Mouse (Mus musculus) cerebellum, adult (tissue): Measurements from ENCODE around the gene Stx6.

Experiments used
- ATAC-seq: cut with Nextera tagmentation; 2 replicates; pipeline ENCODE4 v1.9.2; 2017; ENCODE audit warnings: mild to moderate bottlenecking, moderate library complexity, mixed read lengths; ENCODE audit not compliant: insufficient number of reproducible peaks, low FRiP score, low TSS enrichment

The Stx6 gene

DNA sequence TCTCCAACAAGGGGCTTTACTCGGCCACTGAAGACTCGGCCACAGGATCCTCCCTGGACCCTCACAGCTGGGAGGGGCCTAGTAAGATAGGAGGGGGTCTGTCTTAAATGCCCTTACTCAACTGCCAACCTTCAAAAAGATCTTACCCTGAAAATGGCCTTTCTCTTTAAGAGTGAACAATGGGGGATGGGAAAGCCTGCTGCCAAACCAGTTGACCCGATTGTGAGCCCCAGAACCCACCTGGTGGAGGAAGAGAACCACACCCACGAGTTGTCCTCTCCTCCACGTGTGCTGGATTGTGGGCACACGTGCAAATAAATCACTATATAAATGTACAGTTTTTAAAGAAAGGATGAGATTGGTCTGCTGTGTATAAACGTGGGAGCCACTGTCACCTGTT is 46.8 kb downstream of the Stx6 start:
- ATAC-seq: no peak

DNA sequence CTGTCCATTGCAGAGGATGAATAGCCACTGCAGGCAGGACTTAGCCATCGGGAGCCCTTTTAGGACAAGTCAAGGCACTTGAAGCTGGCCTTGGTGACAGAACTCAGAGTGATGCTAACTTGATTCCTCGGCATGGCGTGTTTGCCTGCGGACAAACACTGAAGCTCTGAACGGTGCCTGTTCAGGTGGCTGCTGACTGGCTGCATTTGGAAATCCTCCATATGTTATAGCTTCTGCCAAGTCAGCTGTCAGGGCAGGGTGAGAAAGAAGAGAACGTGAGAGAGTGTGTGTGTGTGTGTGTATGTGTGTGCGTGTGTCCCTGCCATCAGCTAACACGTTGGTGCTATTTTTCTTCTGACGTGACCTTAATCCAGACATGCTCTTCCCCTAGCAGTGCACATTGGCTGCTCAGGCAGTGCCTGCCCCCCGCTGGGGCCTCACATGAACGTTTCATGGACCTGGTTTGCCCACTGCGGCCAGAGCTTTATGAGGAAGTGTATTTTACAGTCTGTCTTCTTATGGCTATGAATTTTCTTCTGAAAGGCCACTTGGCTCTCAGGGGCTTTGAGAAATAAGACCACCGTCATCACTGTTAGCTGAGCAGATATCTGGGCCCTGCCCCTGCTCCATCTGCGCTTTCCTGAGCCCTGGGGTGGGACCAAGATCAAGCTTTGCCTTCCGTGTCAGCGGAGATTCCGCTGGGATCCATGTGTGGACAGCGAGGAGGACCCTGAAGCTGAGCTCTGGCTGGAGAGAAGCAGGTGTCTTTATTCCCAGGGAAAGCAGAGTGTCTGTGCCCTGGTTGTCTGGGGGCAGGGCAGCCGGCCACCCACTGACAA is 47.5 kb downstream of the Stx6 start:
- no peak for ATAC-seq

DNA sequence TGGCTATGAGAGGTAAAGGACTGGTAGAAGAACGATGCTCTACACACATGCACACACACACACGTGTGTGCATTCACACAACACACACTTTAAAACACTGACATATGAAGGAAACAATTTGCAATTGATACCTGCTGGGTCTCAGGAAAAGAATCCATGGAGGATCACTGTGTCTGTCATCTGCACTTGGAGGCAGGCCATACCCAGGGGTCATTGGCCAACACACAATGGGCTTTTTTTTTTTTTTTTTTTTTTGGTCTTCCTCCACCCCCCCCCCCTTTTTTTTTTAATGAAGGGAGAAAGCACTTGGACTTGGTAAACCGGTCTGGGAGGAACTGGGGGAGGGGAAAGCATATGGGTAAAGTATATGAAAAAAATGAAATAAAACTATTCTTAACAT is 49.3 kb downstream of the Stx6 start:
- ATAC-seq: no peak

DNA sequence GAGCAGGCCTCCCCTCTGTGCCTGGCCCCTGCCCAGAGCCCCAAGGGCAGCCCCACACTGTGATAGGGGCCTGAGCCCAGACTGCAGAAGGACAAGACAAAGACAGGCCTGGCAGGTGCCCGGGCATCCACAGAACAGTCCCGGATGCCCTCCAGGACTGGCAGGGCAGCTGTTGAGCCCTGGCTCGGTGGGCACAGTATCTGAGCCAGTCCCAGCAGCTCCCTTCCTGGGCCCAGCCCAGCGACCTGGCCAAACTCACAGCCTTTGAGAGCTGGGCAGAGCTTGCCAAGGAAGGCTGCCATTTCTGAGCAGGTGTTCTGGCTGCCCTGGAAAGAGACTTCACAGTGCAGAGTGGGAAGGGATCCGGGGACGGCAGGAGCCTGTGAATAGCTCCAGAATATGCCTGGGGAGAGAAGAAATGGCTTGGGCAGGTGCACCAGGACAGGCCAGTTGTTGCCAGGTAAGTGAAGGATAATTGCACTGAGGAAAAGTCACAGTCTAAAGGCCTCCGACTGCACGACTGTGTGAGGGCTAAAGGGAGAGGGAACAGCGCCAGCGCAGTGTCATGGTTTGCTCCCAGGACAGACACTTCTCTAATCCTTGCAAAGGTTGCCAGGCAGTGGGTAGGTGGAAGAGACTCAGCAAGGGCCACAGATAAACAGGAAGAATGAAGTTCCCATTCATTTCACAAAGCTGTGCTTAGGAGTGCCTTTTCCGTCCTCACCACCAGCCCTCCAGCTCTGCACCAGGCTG is 51.7 kb downstream of the Stx6 start:
- ATAC-seq: peak; percentile 54

DNA sequence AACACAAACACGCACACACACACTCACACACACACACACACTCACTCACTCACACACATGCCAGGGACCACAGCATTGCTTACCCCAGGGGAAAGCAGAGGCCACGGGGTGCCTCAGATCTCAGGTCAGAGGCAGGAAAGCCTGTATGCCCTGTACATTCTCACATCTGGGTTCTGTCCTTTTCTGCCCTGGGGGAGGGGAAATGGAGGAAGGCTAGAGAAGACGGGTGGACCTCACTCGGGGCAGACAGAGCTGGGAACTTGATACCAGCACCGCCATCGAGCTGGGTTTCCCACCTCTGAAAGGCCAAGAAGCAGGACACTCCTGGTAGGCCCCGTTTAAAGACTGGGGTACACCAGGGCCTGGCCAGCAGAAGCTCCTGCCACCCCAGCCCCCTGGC is 52.5 kb downstream of the Stx6 start:
- no peak for ATAC-seq

DNA sequence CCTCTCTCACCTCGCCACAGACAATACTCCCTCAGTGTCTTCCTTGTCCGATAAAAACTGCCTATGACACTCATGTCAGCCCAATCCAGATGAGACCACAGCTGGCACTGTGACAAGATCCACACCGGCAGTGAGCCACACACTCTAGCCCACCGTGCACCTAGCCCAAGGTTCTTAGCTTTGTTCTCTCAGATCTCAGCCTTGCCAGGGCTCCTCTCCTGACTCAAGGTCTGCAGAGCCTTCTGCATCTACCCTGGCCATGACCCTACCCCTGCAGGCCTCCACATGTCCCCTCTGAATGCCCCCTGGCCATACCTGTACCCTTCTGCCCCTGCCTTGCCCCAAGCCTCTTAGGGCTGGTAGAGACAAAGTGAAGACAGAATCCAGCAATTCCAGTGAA is 53.6 kb downstream of the Stx6 start:
- no peak for ATAC-seq

DNA sequence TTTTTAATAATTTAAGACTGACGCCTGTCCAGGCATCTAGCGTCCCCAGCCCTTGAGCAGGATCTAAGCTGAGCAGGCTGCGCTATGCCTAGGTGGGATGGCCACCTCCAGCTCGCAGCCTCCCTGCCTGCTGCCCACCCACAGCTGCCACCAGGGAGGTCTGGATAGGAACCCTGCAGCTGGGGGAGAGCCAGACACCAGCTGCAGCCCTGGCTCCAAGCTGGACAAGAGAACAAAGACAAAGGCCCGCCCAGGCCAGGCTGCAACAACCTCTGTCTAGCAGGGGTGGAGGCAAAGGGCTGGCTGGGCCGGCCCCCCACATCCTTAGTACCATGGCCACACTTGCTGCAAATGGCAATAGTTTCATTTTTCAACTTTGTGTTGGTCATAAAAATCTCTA is 54.0 kb downstream of the Stx6 start:
- ATAC-seq: no peak

DNA sequence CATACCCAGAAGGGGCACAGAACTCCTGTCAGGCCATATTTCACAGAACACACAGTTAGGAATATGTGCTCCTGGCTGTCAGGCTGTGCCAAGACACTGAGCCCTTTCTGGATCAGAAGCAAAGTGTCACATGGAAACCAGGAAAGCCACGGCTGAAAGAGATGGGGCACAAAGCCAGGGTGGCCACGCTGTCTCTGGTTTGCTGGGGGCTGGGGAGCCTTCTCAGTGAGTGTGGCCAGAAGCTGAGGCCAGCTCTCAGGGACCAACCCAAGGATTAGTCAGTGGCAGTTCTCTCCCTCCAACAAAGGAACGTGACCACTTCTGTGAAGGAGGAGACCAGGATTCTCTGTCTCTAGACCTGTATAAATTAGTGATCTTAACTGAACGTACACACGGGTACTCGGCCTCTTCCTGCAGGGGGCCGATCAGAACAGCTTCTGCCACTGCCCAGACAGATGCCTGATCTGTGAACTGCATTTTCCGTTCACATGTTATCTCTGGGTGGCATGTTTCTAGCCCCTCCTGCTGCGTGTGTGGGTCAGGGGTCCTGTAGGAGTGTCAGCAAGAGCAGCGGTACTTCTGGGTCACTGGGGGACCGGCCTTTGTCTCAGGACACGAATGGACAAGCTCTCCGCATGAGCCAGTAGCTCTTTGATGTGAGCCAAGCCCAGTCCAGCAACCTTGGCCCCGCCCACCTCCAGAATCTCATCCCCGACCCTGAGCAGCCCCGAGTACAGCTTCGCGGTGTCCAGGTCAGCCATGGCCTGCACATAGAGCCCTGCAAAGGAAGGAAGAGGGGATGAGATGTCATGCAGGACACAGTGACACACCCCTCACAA is 54.6 kb downstream of the Stx6 start:
- ATAC-seq: no peak

DNA sequence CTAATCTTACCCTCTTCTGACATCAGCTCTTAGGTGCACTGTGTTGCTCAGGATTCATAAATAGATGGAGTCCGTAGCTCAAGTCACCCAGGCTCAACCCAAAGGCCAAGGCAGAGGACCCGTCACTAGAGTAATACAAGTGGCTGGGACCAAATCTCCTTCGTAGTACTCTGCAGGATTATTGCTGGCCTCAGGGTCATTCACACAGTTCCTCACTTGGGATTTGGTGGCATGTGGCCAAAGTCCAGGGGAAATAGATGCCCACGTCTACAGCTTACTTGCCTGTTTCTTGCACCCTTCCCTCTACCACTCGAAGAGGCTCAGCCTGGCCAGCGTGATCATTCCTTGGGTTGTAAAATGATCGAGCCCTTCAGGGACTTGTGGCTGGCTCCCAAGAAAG is 55.4 kb downstream of the Stx6 start:
- ATAC-seq: no peak

DNA sequence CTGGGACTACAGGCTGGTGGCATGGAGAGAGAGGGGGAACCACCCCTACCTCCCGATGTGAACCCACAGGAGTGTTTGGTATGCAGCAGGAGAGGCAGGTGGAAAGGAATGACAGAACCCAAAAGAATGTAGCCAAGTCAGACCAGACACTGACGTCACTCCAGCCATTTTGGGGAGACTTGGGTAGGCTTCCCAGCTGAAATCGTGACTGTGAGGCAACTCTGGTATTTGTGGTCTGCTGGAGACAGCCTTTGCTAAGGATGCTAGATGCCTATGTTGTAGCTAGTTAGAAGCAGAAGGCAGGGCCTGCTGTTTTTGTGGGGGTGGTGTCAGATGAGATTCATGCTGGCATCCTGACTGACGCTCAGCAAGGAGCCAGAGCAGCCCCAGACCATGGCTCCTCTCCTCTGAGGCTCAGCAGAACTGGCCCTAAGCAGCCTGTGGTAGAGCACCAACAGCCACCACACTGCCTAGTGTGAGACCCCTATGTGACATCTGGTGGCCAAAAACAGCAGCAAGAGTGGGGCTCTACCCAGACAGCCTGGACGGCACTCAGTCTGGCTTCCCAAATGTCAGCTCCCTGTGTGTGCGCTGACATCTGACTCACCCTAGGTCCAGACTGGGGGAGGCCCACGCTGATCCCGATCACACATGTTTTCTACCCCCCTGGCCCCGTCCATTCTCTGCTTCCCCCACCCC is 56.7 kb downstream of the Stx6 start:
- no peak for ATAC-seq

DNA sequence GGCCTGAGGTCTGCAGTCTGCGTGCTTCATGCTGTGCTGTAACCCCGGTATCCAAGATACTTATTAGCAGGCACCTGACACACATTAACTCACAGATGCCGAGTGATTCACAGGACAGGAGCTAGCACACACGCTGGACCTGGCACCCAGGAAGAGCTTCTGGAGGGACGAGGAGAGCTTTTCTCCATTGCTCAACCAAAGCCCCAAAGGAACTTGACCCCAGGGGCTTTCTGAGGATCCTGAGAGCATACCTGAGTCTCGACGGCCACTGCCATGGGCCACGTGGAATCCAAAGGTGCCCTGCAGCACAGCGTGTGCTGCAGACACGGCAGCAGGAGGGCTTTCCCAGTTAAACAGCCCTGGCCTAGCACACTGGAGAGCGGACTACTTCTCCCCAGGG is 57.8 kb downstream of the Stx6 start:
- ATAC-seq: no peak

DNA sequence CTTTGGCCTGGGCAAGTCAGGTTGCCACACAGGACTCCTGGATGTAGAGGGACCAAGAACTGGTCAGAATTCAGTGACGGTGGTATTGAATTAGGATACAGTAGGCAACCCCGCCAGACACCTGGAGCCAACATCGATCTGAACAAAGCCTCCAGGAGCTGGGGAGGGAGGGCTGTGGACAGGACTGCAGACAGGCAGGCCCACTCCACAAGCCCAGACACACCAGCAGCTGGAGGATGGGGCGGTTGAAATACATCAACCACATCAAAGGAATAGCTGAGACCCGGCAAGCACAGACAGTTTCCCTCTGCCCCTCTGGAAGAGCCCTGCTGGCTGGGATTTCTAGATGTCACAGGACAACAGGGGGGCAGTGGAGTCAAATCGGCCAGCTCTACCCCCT is 58.3 kb downstream of the Stx6 start:
- ATAC-seq: no peak

DNA sequence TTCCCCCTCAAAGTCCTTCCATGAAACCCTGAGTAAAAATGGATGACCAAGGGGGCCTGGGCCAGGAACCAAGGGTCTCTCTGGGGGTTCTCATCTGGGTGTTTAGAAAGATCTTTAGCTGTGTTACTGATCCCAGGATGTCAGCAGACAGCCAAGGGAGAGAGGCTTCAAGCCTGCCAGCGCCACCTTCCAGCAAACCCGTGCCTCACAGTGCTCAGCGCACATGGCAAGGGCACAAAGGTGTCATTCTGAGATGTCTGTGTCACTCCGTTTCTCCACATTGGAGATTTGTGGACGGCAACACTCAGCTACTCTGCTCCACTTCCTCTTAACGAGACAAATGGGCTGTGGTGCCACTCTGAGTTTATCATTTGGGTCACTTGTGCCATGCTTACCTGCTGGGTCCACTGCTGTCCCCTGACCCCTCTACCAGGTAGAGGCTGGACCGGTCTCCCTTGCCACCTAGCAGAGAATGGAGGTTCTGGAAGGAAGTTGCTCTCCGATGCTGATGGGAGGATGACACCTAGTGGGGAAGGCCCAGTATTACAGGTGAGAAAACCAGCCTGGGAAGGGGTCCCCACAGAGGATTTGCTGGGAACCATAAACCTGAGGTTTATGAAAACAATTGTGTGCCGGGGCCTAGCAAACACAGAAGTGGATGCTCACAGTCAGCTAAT is 59.5 kb downstream of the Stx6 start:
- peak; percentile 23; the same call in 1 of the 2 replicates for ATAC-seq

DNA sequence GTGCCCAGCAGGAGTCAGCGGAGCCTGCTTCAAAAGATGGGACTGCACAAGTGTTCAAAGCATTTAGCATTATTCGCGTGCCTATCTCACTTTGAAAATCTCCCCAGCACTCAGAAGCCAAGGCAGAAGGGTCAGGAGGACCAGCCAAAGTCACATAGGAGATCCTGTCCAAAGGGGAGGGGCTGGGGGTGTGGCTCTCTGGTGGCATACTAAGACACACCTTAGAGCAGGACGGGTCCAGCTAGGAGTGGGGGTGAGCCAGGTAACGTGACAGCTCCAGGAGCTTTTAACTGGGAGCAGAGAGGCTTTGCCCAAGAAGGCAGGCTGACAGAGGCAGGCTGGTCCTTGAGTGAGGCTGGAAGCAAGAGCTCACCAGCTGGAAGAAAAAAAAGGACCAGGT is 60.4 kb downstream of the Stx6 start:
- ATAC-seq: no peak

DNA sequence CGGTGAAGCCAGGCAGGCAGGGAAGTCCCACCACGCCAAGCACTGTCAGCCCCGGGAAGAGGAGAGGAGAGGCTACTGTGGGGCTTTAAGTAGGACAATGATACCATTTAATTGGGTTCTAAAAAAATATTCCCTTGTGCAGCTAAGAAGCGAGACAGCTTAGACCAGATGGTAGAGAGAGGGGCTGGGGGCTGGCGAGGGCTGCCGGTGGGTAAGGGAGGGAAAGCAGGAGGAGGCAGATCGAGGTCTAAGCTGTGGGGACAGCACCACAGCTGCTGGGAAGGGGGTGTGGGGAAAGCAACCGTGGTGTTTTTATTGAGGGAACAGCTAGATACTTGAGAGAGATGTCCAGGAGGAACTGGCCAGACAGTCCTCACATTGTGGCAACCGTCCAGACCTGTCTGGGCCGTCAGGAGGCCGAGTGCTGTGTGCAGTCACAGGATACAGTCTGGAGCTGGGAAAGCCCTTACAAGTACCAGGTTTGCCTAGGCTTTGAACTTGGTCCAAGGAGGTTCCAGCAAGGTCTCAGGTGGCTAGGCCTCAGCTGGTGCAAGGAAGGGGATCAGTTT is 63.7 kb downstream of the Stx6 start:
- ATAC-seq: no peak

DNA sequence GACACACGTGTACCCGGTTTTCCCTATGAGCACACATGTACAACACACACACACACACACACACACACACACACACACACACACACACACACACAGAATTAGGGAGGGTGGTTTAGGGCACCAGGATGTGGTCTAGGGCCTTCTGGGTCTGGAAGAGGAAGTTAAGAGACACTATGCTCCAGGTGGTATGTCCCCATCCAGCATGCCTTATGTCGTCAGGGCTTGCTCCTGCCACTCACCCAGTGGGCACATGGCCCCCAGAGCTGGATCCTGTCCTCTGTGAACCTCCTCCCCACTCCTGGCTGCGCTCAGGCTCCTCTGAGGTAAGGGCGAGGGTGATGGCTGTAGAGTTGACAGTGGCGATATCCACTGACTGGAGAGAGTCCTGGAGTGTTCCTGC is 64.5 kb downstream of the Stx6 start:
- no peak for ATAC-seq

DNA sequence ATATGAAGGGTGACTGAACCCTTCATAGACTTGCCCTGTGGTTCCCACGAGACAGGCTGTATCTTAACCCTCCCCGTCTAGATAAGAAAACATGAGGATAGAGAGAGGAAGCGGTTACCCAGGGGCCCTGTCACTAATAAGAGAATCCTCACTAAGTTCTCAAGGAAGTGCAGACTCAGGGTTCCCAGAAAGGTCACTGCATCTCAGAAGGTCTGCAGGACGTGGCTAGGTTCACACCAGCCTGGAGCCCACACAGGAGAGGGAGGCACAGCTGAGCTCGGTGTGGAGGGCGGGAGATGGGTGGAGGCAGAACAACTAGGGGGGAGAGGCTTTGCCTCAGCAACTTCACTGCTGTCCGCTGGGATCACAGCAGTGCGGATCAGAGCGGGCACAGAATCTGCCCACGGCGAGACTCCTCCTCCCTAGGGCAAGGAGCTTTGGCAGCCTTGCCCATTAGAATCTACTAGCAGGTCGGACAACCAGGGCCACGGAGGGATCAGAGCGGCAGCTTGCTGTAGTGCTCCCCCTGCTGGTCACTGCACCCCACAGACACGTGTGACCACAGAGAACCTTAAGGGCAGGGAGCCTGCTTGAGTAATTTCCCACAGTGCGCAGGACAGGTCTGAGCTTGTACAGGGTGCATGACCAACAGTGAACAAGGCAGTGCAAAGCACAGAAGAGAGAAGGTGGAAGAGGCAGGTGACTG is 65.5 kb downstream of the Stx6 start:
- ATAC-seq: peak; percentile 77

DNA sequence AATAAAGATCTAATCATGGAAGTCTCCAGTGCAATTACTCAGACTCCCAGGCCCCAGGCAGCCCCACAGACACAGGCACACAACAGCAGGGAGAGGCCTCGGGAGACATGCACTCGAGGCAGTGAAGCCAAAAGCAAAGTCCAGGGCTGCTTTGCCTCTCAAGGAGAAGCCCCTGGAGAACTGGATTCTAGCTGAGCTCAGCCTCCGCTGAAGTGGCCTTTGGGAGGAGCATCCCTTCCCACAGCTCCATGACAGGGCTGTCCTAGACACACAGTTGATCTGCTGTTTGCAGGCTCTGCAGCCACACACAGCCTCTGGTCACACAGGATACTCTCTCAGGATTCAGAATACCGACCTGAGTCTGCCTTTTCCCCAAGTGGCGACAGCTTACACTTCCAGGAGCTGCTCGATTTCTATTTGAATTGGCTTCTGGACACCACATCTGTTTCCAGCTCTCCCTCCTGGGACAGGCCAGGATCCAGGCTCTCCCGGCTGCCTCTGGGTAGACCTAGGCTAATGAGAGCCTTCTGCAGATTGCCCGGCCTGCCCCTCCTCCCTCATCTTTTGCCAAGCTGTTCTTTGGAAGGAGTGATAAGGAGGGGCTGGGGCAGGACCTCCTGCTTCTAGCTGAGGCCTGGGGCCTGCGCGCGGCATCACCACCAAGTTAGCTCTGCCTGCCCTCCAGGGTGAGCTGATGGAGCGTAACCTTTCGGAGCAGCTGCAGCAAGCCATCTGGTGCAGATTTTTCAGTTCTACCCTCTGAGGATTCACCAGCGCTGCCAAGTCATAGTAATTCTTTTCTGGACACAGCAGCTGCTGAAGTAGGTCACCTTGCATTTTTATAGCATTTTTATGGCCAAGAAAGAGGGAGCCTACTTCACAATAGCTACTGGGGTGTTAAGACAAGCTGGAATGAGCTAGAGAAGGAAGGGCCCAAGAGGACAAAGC is 71.2 kb downstream of the Stx6 start:
- ATAC-seq: peak; percentile 9; the same call in 1 of the 2 replicates
